Mouse (Mus musculus) midbrain, embryonic 12.5 days (tissue): Measurements from ENCODE around the gene Zup1. TPM values are rescaled to one million over a fixed set of nuclear protein-coding genes. Genes with fewer than 3 reads are reported as not detected.
"Not testable (repeated sequence)": the region's sequence is repeated elsewhere in the genome, so short reads cannot be mapped to it uniquely, and the experiment has no call there.

Experiments
- ATAC-seq: fragments of 200-750 bp; cut with Nextera tagmentation; 2 replicates; pipeline ENCODE4 v1.8.0; 2017; ENCODE audit warnings: low read depth, moderate TSS enrichment, moderate library complexity; ENCODE audit not compliant: low FRiP score
- H3K27ac ChIP-seq: fragments of 300-500 bp; sonication (generic); replicated peaks from 2 replicates; pipeline ENCODE4 v1.5.1; 2016; ENCODE audit warnings: mild to moderate bottlenecking
- H3K27me3 ChIP-seq: fragments of 300-500 bp; sonication (generic); 2 replicates; pipeline ENCODE4 v1.6.1; 2016; ENCODE audit warnings: mild to moderate bottlenecking
- H3K36me3 ChIP-seq: fragments of 300-500 bp; sonication (generic); 2 replicates; pipeline ENCODE4 v1.6.1; 2016
- H3K4me1 ChIP-seq: fragments of 300-500 bp; sonication (generic); 2 replicates; pipeline ENCODE4 v1.6.1; 2016
- H3K4me2 ChIP-seq: fragments of 300-500 bp; sonication (generic); replicated peaks from 2 replicates; pipeline ENCODE4 v1.6.1; 2016; ENCODE audit warnings: mild to moderate bottlenecking, moderate library complexity
- H3K4me3 ChIP-seq: fragments of 300-500 bp; sonication (generic); 2 replicates; pipeline ENCODE4 v1.5.1; 2016; ENCODE audit warnings: mild to moderate bottlenecking
- H3K9ac ChIP-seq: fragments of 300-500 bp; sonication (generic); replicated peaks from 2 replicates; pipeline ENCODE4 v1.6.1; 2016; ENCODE audit warnings: mild to moderate bottlenecking, moderate library complexity
- H3K9me3 ChIP-seq: fragments of 300-500 bp; sonication (generic); 2 replicates; pipeline ENCODE4 v1.6.1; 2016; ENCODE audit warnings: mild to moderate bottlenecking
- WGBS: fragments of 180-500 bp; shearing (Covaris S2); methylation state at CpG from one replicate; pipeline ENCODE4 v1.1.7; 2016; 5-methylcytosine and 5-hydroxymethylcytosine counted together
- polyA plus RNA-seq: library from polyadenylated mRNA; unstranded; fragments of >200 nt; fragmentation: Nextera tagmentation; extraction: Ambion mirVana; gene quantifications from 2 replicates; pipeline ENCODE4 v1.2.1, GENCODE M21; 2016

Zup1 gene
- polyA plus RNA-seq, 1 experiment from 2014 or later: 28.7 TPM

DNA sequence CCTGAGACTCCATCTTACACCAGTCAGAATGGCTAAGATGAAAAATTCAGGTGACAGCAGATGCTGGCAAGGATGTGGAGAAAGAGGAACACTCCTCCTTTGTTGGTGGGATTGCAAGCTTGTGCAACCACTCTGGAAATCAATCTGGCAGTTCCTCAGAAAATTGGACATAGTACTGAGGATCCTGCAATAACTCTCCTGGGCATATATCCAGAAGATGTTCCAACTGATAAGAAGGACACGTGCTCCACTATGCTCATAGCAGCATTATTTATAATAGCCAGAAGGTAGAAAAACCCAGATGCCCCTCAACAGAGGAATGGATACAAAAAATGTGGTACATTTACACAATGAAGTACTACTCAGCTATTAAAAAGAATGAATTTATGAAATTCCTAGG lies 49.5 kb downstream of the Zup1 start:
- not testable (repeated sequence) for H3K27ac ChIP-seq, H3K9ac ChIP-seq, H3K4me3 ChIP-seq, H3K9me3 ChIP-seq, H3K4me2 ChIP-seq, H3K36me3 ChIP-seq, H3K4me1 ChIP-seq, ATAC-seq, H3K27me3 ChIP-seq
- whole genome bisulfite sequencing: 79% methylated on average over 1 of the region's 1 CpGs

DNA sequence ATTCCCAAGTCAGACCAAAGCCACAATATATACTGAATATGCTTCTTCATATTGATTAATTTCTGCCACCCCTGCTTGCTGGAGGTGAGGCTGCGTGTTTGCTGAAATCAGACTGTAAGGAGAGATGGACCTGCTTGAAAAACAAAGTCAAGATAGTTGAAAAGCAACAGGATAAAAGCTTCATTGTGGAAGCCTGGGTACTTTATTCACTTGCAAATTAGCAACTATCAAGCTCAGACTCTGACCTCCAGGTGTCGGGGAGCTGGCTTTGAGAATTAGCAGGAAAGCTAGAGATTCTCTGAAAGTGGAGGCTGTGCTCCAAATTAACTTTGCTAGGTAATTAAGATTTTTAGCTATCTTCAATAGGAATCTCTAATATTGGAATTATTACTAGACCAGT lies 68.7 kb downstream of the Zup1 start:
- not testable (repeated sequence) for H3K4me2 ChIP-seq, H3K36me3 ChIP-seq, ATAC-seq, H3K27me3 ChIP-seq, H3K4me1 ChIP-seq, H3K4me3 ChIP-seq, H3K9me3 ChIP-seq, H3K27ac ChIP-seq, H3K9ac ChIP-seq
- WGBS: 74% methylated on average over 2 of the region's 2 CpGs

DNA sequence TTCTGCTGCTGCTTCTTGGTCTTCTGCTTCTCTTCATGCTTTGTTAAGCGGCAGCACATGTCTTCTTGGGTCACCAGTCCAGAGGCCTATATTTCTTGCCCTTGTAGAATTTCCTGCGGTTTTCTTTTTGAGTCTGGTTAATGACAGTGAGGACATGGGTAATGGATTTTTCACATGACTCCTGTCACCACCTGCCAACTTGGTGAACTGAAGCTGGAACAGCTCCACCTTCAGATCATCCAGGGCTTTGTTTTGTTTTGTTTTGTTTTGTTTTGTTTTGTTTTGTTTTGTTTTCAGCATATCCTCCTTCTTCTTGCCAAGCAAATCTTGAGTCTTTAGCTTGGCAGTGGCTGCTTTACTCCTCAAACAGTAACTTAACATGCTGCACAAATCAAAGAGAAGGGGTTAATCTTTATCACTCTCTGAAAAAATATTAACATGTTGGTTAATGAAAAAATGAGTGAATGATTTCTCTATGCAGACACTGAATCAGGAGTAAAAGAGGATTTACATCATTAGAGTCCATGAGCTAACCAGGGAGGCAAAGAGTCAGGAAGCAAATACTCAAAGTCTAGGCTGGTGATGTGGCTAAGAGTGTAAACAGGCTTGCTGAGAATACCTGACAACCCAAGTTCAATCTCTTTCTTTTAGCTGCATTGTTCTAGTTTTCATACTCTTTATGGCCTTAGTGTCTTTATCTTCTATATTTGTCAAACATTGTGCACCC lies 78.2 kb downstream of the Zup1 start:
- H3K4me1 ChIP-seq: no peaks in the 10 kb centered on the region
- no peak overlapping the region for H3K4me3 ChIP-seq
- no peaks in the 10 kb centered on the region for H3K9me3 ChIP-seq
- WGBS: 91% methylated on average over 2 of the region's 2 CpGs
- no peaks in the 10 kb centered on the region for H3K27me3 ChIP-seq
- no peak overlapping the region for H3K9ac ChIP-seq
- no peak overlapping the region for H3K4me2 ChIP-seq
- no peak overlapping the region for H3K27ac ChIP-seq
- H3K36me3 ChIP-seq: no peaks in the 10 kb centered on the region
- no peak for ATAC-seq

DNA sequence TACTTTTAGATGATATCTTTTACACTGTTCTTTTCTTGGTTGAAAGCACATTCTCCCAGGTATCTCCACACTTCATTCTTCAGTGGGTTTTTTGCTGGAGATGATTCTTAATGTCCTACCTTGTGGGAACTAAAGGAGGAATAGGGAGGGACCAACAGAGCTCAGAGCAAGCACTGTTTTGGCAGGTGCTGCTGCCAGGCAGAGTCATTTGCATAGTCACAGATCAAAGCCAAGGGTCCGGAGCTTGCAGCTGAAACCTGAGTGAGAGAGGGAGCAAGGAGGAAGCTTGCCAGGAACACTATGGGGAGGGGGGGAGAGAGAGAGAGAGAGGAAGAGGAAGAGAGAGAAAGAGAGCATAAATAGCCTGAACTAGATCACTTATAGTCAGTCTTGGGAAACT lies 80.6 kb downstream of the Zup1 start:
- H3K4me1 ChIP-seq: no peaks in the 10 kb centered on the region
- no peak overlapping the region for H3K9ac ChIP-seq
- H3K27me3 ChIP-seq: no peaks in the 10 kb centered on the region
- ATAC-seq: no peak
- no peaks in the 10 kb centered on the region for H3K9me3 ChIP-seq
- H3K4me2 ChIP-seq: no peak overlapping the region
- 19% methylated on average over 1 of the region's 1 CpGs for WGBS
- H3K27ac ChIP-seq: no peak overlapping the region
- H3K36me3 ChIP-seq: no peaks in the 10 kb centered on the region
- no peak overlapping the region for H3K4me3 ChIP-seq

Other genes starting within 250 kb of the Zup1 start
- gene Sult3a2, start 164.6 kb downstream of the Zup1 start, polyA plus RNA-seq: not detected in 2 replicates
- not detected in 2 replicates for gene Sult3a1, start 93.5 kb downstream of the Zup1 start, polyA plus RNA-seq
- 0.06 and 0.24 TPM in 2 replicates for gene Rsph4a, start 46.2 kb downstream of the Zup1 start, polyA plus RNA-seq
- 128 and 135 TPM in 2 replicates for gene Rwdd1, start 68.4 kb upstream of the Zup1 start, polyA plus RNA-seq
- gene Trappc3l, start 86.3 kb upstream of the Zup1 start, polyA plus RNA-seq: not detected in 2 replicates
- not detected in 2 replicates for gene Calhm4, start 93.0 kb upstream of the Zup1 start, polyA plus RNA-seq
- 0.33 and 0.37 TPM in 2 replicates for gene Calhm5, start 145.2 kb upstream of the Zup1 start, polyA plus RNA-seq
- gene Calhm6, start 176.7 kb upstream of the Zup1 start, polyA plus RNA-seq: 0.35 and 0.60 TPM in 2 replicates